Mouse (Mus musculus): ENCODE data around the gene Nrap.

Nrap gene

GRCm38 (mm10) chr19:56319629-56320028 lies 70.2 kb downstream of the Nrap start:
- in situ Hi-C loops (cut with MboI, MseI): loop anchor here (10.0 kb wide), 1 partner anchor 55 kb away; no protein-coding TSS in a partner anchor

- in situ Hi-C loops (cut with MboI, MseI): loop anchor here (10.0 kb wide), 1 partner anchor 56 kb away; no protein-coding TSS in a partner anchor
Observed at GRCm38 (mm10) chr19:56319219-56319618, 70.6 kb downstream of the Nrap start.

DNA sequence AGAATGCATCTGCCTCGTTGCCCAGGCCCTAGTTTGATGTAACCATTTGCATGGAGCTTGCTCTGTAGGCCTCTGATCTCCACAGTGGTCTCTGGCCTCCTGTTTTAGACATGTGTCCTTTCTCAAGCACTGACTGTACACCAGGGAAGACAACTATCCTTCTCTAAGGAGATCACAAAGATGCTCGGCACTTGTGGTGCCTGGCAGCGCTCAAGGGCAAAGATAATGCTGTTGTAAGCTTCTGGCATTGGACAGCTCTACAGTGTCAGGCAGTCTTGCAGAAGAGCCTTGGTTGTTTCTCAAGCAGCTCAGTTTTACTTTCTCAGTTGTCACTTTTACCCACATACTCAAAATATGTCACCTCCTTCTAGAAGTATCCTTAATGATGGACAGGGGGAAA lies 73.3 kb downstream of the Nrap start:
- in situ Hi-C loops (cut with MboI, MseI): loop anchor here (10.0 kb wide), 1 partner anchor 58 kb away; no protein-coding TSS in a partner anchor

DNA sequence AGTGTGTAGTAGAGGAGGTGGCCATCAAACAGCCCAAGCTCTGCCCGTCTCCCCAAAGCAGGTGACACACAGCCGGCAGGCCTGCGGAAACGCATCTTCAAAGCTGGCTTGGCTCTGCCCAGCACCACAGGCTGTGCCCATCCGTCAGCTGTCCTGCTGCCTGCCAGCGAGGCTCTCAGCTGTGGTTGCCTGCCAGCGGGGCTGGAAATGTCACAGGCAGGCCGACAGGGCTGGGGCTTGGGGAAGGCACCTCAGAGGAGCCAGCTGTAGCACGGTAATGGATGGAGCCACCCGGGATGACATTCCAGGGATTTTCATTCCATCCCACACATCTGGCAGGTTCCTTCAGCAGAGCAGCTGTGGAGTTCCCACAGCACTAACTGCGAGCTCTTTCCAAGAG lies 89.0 kb downstream of the Nrap start:
- in situ Hi-C loops (cut with MboI, MseI): loop anchor here (5.0 kb wide), 1 partner anchor 49 kb away; no protein-coding TSS in a partner anchor

DNA sequence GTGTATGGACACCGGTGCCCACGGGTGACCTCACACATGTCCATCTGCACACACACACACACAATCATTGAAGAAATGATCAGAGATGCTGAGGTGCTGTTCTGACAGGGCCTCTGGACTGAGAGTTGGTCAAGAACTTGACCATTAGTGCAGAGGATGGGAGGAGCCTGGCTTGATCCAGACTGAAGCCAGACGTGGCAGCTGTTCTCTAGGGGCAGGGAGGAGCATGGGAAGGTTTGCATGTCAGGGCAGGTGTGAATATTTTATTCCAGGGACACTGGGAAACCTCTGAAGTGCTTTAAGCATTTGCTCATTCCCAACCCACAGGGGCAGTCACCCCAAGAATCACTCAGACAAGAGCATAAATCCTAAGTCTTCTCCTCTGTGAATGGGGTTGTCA lies 92.6 kb downstream of the Nrap start:
- in situ Hi-C loops (cut with MboI, MseI): no loop called here

DNA sequence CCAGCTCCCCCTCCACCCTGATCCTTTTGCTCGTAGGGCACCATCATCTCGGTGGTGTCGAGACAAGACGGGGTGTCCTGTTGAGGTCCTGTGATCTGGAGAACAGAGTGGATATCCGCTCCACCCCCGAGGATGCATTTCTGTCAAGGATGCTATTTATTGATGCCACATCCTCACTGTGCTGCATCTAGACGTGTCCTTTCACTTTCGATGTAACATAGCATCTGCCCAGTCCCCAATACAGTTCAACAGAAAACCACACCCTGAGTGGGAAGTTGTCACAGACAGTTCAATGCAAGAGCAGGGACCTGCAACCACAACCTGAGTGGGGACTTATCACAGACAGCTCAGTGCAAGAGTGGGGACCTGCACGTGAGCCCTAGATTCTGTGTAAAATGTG lies 93.2 kb downstream of the Nrap start:
- in situ Hi-C loops (cut with MboI, MseI): no loop called here

GRCm38 (mm10) chr19:56294654-56295399 lies 95.0 kb downstream of the Nrap start:
- in situ Hi-C loops (cut with MboI, MseI): no loop called here

DNA sequence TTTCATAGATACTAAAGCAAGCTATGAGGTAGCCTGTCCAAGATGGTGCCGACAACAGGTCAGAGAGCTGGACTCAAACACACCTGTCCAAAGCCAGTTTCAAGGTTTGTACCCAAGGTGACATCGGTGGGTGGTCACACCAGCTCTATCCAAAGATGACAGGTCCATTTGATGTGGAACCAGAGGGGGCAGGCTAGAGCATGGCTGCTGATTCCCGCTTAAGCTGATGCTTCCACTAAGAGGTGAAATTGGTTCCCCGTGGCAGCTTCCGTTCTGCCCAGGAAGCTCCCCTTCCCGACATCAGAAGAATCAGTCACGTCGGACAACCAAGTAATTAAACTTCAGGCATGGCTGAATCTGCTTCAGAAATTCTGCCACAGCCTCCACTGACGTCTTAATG lies 97.5 kb downstream of the Nrap start:
- in situ Hi-C loops (cut with MboI, MseI): no loop called here

- in situ Hi-C loops (cut with MboI, MseI): no loop called here
Observed at GRCm38 (mm10) chr19:56291898-56292297, 97.9 kb downstream of the Nrap start.

GRCm38 (mm10) chr19:56289642-56290041 lies 100.2 kb downstream of the Nrap start:
- in situ Hi-C loops (cut with MboI, MseI): no loop called here

GRCm38 (mm10) chr19:56288436-56288835 lies 101.4 kb downstream of the Nrap start:
- in situ Hi-C loops (cut with MboI, MseI): no loop called here

- in situ Hi-C loops (cut with MboI, MseI): no loop called here
Observed at GRCm38 (mm10) chr19:56287580-56288367, 102.1 kb downstream of the Nrap start.

GRCm38 (mm10) chr19:56286866-56287265 lies 103.0 kb downstream of the Nrap start, which contains the start of gene Habp2:
Gene Habp2 (plus strand): TSS chr19:56287137.
- in situ Hi-C loops (cut with MboI, MseI): no loop called here

DNA sequence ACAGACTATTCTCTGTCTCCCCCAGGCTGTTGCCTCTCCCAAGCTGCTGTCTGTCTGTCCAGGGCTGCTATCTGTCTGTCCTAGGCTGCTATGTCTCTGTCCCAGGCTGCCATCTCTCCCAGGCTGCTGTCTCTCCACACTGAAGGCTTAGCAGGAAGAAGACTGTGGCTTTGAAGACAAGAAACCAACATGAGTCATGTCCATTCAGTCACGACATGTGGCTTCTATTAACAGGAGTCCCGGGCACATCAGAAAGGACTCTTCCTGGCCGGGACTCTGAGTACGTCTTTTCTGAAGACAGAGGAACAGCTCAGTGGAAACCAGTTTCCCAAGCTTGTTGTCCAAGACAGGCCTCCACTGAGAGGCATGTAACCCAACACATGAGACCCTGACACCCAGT lies 104.6 kb downstream of the Nrap start:
- in situ Hi-C loops (cut with MboI, MseI): no loop called here

GRCm38 (mm10) chr19:56278366-56278765 lies 111.5 kb downstream of the Nrap start:
- in situ Hi-C loops (cut with MboI, MseI): no loop called here

GRCm38 (mm10) chr19:56277951-56278350 lies 111.9 kb downstream of the Nrap start:
- in situ Hi-C loops (cut with MboI, MseI): no loop called here

GRCm38 (mm10) chr19:56277140-56277804 lies 112.6 kb downstream of the Nrap start:
- in situ Hi-C loops (cut with MboI, MseI): no loop called here

DNA sequence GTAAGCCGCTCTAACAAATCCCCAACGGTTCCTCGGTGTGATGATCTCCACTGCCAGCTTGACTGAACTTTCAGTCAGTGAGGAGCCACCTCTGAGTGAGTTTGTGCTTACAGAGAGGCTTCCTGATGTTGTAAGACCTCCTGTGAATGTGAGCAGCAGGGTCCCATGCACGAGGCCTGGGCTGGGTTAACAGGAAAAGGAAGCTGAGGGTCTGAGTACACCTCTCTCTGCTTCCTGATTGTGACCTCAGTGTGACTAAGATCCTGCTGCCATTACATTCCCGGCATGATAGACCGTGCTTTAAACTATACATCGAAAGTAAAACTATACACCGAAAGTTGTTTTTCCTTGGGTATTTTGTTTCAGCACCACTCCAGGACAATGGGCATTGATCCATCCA lies 117.8 kb downstream of the Nrap start:
- in situ Hi-C loops (cut with MboI, MseI): no loop called here
